Mouse (Mus musculus) cerebellum, adult 11 months (tissue): ENCODE measurements around the gene Nlrc3.
A peak's percentile ranks its signal among the peaks of the same experiment; 100 is the strongest.
"Not testable (repeated sequence)": the region's sequence is repeated elsewhere in the genome, so short reads cannot be mapped to it uniquely, and the experiment has no call there.

Experiments
- DNase-seq: peaks from one replicate; pipeline ENCODE4 v3.0.0; 2022

The Nlrc3 gene

DNA sequence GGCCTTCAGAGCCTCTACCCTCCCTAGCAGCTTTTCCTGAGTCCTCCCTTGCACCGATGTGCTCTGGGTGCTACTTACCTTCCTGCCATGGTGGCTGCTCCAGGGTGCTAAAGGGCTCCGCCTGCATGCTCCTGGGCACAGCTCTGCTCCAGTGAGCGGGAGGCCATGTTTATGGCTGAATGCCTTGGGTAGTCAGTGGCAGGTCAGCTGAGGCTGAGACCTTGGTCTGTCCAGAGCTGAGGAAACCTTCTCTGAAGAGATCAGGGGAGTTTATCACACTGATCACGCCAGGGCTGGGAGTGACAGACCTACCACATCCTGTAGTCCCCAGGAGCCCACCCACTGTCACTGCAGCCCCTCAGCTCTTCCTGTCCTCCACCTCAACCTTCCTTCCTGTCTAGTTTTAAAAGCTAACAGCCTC, at the start of gene Nlrc3:
Gene Nlrc3 (minus strand): TSS at position 382 of the 421 bp plus-strand sequence.
- DNase-seq, result no peak

DNA sequence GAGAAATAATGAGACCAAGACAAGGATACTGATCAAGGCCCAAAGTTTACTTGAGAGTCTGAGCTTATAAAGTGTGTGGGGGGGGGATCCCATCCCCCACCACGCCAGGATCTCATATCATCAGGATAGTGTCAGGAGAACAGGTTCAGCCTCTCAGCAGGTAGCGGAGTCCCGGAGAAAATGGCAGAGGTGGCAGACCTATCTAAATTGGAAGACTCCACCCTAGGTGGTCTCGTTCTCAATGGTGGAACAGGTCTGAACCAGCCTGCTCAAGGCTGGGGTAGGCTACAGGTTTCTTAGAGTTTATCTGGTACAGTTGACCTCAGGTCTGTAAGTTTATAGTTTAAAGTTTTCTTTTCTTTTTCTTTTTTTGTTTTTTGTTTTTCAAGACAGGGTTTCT, 46.3 kb upstream of the Nlrc3 start:
- DNase-seq, result no peak

DNA sequence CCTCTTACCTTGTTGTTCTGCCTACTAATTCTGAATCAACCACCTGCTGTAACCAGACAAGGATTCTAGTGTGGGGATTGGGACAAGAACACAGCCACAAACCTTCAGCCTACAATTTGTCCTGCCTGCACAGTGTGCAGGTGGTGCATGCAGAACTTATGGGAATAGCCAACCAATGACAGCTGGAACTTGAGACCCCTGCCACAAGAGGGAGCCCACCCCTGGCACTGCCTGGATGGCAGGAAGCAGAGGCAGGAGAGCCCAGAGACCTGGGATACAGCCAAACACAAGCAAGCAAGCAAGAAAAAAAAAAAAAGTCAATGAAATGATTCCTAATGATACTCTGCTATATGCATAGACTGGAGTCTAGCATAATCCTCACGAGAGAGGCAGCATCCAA, 44.8 kb upstream of the Nlrc3 start:
- DNase-seq, result no peak

DNA sequence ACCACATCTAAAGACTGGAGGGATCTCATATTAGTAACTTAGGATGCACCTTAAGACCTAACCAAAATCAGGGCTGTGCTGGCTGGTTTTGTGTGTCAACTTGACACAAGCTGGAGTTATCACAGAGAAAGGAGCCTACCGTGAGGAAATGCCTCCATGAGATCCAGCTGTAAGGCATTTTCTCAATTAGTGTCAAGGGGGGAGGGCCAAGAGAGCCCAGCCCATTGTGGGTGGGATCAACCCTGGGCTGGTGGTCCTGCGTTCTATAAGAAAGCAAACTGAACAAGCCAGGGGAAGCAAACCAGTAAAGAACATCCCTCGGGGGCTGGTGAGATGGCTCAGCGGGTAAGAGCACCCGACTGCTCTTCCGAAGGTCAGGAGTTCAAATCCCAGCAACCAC, 41.0 kb upstream of the Nlrc3 start:
- DNase-seq, result not testable (repeated sequence)

DNA sequence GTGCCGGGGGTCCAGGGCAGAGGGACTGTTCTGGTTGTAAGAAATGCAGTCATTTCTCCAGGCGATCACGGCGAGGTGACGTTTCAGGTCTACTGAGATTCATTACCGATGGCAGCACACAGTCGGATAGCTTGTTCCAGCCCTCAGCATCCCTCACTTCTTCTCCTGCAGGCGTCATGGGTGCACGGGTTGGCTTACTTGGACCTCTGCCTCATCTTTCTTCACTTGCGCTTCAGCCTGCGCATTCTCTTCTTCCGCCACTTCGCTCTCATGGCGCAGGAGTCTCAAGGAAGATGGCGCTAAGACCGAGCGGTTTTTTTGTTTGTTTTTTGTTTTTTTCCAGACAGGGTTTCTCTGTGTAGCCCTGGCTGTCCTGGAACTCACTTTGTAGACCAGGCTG, 40.4 kb upstream of the Nlrc3 start:
- not testable (repeated sequence) for DNase-seq

DNA sequence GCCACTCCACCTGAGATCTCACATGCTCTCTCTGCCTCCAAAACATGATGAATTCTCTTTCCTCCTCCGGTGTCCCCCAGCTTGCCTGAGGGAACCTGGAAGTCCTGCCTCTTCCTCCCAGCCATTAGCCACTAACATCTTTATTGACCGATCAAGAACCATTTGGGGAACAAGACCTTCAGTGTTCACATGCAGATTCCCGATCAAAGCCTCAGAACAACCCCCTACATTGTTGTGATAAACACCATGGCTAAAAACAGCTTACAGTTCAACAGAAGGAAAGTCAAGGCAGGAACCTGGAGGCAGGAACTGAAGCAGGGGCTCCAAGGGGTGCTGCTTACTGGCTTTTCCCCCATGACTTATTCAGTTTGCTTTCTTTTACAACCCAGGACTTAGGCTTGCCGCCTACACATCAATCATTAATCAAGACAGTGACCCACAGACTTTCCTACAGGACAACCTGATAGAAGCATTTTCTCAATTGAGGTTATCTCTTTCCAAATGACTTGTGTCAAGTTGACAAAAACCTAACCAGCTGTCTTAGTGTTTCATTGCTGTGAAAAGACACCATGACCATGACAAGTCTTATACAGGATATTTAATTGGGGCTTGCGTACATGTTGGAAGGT, 37.7 kb upstream of the Nlrc3 start:
- no peak for DNase-seq

DNA sequence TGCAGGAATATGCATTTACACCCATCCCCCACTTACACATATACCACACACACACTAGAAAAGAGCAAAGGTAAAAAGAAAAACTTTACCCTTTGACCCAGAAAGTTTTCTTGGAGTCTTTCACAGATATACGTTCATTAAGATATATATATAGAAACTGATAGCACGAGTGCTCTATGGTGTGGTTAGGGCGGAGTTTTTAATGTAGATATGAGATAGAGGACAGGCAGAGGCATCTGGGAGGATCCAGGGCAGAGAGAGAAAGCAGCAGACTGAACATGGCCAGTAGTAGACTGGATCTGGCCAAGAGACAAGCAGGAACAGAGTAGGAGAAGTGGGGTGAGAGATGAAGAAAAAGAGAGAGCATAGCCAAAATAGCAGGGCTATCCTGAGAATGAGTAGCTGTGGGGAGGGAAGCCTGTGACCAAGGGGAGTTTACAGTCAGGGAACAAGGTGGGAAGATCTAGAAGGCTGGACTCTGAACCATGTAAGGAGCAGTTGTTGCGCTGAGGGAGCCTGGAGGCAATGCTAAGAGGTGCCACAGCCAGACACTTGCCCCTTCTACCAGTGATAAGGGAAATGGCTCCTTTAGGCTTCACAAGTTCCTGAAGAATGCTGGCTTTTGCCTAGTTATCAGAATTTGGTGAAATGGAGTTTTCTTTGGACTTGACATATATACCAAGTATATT, 36.6 kb upstream of the Nlrc3 start:
- DNase-seq, result no peak

DNA sequence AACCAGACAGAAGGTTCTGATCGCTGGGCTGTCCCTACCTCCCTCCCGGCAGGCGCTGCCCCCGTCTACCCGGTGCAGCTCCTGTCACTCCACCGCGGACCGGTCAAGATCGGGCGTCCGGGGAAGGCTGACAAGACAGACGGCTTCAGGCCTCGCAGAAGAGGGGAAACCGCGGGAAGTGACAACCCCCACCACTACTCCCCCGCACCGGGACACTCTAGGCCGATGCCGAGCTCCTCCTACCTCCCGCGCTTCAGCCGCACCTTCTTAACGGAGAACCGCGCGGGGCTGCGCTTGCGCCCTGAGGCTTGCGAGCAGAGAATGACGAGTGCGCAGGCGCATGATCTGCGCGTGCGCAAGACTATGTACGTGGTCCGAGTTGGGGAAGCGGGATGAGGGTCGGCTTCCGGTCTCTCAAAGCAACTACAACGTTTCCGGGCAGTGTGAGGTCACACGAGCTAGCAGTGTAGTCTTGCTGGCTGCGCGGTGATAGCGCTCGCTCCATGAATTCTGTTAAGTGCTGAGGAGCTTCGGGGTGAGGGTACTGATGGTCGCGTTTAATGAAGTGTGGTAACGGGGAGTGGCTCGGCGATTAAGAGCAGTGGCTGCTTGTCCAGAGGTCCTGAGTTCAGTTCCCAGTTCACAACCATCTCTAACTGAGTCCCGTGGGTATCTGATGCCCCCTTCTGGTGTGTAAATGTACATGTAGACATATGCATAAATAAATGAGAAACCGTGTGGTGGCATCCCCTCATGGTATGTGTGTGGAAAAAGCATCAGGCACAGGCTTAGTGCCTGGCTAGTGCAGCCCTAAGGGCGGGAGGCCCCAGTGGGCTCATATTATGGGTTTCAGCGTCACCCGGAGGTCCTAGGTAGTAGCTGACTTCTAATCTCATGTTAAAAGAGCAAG, 27.3 kb upstream of the Nlrc3 start, which contains the start of gene Slx4:
Gene Slx4 (minus strand): TSS at position 282 of the 910 bp plus-strand sequence.
- DNase-seq, result peak; percentile 97

DNA sequence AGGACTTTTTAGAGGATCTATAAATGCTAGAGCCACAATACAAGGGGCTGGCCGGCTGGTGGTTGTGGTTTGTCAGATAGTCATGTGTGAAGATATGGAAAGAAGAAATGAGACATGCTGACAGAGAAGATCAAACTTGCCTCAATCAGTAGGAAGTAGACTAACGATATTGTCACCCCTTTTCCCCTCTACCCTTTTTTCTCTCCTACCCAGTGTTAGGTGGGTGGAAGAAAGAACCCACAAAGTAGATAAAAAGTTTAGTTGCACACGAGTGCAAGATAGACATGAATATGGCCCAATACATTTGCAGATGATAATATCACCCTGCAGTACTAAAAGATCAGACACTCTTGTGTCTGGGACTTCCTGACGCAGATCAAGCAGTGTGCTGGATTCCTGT, 12.0 kb upstream of the Nlrc3 start:
- DNase-seq, result no peak

DNA sequence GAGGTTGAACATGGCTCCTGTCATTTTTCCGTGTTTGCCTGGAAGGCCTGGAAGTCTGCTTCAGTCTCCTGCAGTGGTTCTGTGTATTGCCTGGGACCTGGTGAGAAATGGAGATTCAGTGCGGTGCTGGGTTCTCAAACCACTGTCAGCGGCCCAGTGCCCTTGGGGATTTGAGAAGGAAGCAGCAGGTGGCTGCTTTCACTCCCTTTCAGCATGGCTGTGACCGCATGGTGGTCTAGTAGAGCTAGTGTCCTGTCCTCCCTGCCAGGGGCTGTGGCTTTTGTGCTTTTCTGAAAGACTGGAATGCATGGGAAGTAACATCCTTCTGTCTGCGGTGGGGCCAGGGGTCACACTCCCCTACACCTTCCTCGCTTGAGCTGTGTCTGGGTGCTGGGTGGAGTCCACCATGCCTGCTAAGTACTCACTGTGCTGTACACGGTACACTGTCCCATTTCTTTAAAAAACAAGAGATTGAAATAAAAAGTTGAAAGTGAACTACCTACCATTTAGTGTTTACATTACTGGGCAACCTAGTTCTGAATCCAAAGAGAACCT, 6.8 kb upstream of the Nlrc3 start:
- DNase-seq, result no peak

DNA sequence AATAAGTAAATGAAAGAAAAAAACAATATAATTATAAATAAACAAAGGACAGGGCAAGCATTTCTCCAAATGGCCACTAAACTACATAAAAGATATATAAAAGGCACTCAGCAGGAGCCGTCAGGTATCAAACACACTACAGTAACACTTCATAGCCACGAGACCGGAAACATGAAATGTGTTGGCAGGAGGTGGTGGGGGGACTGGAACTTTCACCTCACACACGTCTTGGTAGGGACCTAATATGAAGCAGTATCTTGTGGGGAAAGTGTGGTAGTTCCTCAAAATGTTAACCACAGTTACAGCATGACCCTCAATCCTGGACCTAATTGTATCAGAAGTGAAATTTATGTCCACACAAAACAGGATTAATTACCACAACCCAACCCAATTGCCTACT, 5.7 kb upstream of the Nlrc3 start:
- no peak for DNase-seq

DNA sequence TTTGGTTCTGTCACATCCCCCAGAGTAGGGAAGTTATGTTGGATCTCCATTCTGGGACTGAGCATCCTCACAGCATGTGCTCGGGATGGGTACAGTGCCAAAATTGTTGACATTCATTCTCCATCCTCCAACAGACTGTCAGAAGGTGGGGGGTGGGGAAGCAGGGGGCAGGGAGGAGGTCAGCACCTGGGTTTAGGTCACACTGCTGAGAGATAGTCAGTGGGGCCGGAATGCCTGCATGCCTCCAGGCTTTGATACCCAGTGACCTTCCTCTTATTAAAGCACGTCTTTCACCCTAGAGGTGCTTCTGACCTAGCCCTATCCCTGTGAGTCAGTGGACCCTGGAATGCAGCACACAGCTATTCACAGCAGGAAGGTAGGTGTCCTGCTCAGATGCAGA, 280 bp upstream of the Nlrc3 start:
- no peak for DNase-seq

DNA sequence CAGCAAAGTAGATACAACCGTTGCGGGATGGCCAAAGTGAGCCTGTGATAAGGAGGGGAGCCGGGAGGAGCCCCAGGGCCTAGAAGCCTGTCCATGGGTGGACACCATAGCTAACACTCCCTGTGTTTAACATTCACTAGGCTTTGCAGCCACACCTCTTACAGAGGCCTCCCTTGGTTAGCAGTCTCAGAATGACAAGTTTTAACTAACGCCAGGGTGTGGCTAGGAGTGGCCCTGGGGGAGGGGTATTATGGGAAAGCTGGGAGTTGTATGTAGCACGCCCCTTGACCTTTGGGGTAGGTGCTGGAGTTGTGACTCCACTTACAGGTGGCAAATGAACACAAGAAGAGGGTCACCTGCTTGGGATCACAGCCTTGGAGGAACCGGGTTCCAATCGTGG, 774 bp downstream of the Nlrc3 start:
- DNase-seq, result no peak

DNA sequence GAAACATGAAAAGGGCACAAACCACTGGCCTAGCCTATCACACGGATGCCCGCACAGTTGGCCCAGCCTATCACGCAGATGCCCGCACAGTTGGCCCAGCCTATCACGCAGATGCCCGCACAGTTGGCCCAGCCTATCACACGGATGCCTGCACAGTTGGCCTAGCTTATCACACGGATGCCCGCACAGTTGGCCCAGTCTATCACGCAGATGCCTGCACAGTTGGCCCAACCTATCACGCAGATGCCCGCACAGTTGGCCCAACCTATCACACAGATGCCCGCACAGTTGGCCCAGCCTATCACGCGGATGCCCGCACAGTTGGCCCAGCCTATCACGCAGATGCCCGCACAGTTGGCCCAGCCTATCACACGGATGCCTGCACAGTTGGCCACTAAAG, 2.0 kb downstream of the Nlrc3 start:
- not testable (repeated sequence) for DNase-seq

DNA sequence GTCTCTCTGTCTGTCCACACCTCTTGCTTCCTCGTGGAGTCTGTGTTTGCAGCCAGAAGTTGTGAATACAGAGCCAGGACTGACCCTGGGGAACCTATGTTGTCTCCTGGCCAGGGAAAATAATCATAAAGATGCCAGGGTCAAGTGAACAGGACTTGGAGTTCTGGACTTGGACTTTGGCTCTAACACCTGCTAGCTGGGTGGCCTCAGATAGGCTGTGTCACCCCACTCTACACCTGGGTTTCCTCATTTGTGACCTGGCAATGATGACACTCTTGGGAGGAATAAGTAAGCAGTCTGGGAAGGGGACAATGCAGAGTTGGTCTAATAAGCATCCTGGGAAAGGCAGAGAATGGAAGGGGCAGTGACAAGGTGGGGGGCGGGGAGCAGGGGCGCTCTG, 10.9 kb downstream of the Nlrc3 start:
- no peak for DNase-seq

DNA sequence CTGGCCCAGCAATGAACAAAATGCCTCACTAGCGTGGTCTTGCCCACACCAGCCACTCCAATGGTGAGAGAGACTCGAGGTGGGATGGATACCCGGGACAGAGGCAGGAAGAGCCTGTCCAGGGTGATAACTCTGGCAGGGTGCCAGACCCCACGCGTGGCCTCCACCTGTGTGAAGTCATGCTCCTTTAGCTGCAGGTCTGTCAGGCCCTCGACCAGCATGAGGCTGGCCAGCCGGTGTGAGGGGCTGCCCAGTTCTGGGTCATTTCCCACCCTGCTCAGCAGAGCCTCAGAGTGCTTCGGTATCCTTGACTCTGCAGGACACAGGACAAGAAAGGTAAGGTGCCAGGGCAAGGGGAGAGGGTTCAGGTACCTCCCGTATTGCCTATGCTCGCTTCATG, 11.4 kb downstream of the Nlrc3 start:
- peak; percentile 29 for DNase-seq

DNA sequence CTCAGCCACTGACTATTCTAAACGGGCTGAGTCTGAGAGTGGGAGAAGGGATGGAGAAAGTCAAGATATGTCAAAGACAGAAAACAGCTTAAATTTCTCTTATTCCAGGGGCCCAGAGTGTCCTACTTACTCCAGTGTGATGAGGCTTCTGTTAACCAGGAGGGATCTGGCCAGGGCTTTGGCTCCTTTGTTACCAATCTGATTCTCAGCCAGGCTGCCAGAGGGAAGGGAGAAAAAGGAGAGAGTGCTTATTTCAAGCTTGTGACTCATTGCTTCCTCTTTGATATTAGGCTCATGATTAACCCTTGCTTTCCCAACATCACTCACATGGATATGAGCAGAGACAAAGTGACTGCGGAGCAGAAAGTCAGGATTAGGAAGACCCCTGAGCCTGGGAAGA, 17.2 kb downstream of the Nlrc3 start:
- DNase-seq, result peak; percentile 35

DNA sequence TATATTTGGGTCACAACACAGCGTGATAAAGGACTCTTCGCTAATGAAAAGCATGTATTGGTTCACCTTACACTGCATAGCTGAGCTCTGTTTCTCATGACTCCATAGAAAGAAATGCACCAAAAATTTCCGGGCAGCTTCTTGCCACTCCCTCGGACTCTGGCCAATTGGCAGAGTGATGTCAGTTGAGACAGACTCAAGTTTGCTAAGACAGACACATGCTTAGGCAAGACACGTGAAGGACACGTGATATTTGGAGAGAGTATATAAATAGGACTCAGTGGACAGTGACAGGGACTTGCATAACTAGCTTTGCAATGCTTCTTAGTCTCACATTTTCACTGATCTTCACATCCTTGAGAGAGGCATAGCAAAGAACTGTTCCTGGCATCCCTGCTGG, 20.1 kb downstream of the Nlrc3 start:
- peak; percentile 49 for DNase-seq

DNA sequence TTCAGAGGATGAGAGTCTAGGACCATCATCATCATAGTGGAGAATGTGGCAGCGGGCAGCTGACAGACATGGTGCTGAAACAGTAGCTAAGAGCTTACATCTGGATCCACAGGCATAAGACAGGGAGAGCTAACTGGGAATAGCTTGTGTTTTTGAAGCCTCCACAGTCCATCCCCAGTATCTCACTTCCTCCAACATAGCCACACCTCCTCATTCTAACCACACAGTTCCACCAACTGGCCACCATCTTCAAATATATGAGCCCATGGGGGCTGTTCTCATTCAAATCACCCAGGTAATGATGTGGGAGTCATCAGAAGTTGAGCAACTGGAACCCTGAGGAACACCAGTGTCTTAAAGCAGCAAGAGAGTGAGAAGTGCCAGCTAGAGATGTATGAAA, 25.3 kb downstream of the Nlrc3 start:
- DNase-seq, result no peak

DNA sequence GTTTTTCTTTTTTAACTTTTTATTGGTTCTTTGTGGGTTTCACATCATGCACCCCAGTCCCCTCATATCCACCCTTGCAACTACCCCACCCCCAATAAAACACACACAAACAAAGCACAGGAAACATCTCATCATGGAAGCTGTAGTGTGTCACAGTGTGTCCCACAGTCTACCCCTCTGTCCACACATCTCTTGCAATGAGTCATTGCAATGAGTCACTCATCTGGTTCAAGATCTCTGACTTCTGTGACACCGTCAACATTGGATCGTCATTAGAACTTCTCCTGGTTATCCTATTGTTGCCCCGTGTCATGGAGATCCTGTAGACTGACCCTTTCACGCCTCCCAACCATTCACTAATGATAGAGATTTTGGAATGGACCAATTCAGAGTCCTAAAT, 41.7 kb downstream of the Nlrc3 start:
- no peak for DNase-seq

DNA sequence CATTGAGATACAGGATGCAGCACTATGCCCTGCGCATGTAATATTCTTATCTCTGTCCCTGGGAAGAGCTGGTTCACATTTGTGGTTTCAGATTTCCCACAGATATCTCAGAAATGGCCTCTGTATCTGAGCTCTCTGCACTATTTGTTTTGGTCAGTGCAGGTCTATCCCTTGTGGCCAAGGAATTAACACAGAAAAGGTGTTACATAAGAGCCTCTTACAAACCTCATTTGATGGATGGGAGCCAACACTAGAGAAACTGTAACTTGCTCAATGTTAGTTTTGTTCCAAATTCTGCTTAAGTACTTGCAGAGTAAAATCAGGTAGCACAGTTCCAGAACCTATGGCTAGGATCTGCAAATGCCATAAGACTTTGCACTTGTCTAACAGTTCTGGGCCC, 42.3 kb downstream of the Nlrc3 start:
- no peak for DNase-seq

DNA sequence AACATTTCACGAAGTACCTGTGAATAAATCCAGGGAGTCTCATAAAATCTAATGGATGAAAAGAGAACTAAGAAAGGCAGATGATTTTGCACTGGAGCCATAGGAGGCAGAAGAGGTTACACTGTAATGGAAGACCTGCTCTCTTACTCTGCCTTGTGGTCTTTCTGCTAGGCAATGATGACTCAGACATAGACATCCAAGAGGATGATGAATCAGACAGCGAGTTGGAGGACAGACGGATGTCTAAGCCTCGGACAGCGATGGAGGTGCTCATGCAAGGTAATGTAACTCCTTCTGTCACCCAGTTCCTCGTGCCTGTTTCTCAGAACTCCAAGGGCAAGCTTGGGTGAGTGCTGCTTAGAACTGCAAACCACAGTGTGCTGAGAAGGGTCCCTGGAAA, 42.9 kb downstream of the Nlrc3 start:
- no peak for DNase-seq

DNA sequence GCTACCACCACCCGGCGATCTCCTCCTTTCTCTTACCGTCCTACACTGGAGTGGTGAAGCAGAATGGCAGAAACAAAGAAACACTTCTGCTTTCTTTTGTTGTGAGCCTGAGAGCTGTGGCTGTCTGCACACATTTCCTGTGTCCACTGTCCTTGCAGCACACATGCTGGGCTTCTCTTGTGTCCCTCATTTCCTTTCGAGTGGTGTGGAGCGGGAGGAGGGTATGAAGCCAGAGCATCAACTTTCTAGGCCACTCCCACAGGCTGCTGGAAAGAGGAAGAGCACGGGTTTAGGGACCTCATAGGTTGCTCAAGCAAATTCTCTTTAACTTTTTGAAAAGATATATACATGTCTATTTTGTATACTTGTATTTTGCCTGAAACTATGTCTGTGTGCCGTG, 47.3 kb downstream of the Nlrc3 start:
- DNase-seq, result no peak

DNA sequence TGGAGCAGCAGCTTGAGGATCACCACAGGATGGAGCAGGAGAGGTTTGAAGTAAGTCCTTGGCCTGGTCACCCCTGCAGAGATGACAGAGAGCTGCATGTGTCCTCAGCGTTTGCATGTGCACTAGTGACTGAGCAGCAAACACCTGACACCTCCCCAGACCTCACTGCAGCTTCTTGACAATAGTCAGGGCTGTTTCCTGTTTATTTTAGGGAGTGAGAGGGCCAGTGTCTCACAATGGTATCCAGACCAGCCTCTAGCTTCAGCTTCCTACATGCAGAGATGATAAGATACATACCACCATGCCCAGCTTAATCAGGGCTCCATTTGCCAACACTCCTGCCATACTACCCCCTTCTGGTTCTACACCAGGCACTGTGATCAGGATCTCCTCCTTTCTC, 47.9 kb downstream of the Nlrc3 start:
- DNase-seq, result no peak
